Mouse (Mus musculus) stomach, postnatal 0 days (tissue): ENCODE results near the gene 4930407I10Rik. TPM values are rescaled to one million over a fixed set of nuclear protein-coding genes. Genes with fewer than 3 reads are reported as not detected.
A peak's percentile ranks its signal among the peaks of the same experiment; 100 is the strongest.

Source experiments
- ATAC-seq: fragments of 200-750 bp; cut with Nextera tagmentation; 2 replicates; pipeline ENCODE4 v1.8.0; 2017; ENCODE audit not compliant: low FRiP score, low TSS enrichment
- DNase-seq: peaks from one replicate; pipeline ENCODE4 v3.0.0-alpha.2; 2016; ENCODE audit warnings: low spot score
- H3K27ac ChIP-seq: fragments of 300-500 bp; sonication (generic); replicated peaks from 2 replicates; pipeline ENCODE4 v1.5.1; 2014; ENCODE audit warnings: mild to moderate bottlenecking, control low read depth
- H3K27me3 ChIP-seq: fragments of 300-500 bp; sonication (generic); 2 replicates; pipeline ENCODE4 v1.6.1; 2014; ENCODE audit warnings: low read length; ENCODE audit not compliant: control insufficient read depth, insufficient read depth
- H3K36me3 ChIP-seq: fragments of 300-500 bp; sonication (generic); 2 replicates; pipeline ENCODE4 v1.6.1; 2014; ENCODE audit warnings: low read length, mixed read lengths; ENCODE audit not compliant: control insufficient read depth, insufficient read depth
- H3K4me1 ChIP-seq: fragments of 300-500 bp; sonication (generic); replicated peaks from 2 replicates; pipeline ENCODE4 v1.6.1; 2014; ENCODE audit warnings: antibody characterized with exemption; ENCODE audit not compliant: control insufficient read depth, insufficient read depth
- H3K4me2 ChIP-seq: fragments of 300-500 bp; sonication (generic); replicated peaks from 2 replicates; pipeline ENCODE4 v1.6.1; 2014; ENCODE audit warnings: low read depth, mild to moderate bottlenecking, control low read depth, moderate library complexity
- H3K4me3 ChIP-seq: fragments of 300-500 bp; sonication (generic); 2 replicates; pipeline ENCODE4 v1.5.1; 2014; ENCODE audit warnings: low read depth, low read length, control low read depth
- H3K9ac ChIP-seq: fragments of 300-500 bp; sonication (generic); 2 replicates; pipeline ENCODE4 v1.6.1; 2014; ENCODE audit warnings: mild to moderate bottlenecking, low read length, control low read depth, mixed read lengths
- H3K9me3 ChIP-seq: fragments of 300-500 bp; sonication (generic); 2 replicates; pipeline ENCODE4 v1.6.1; 2016; ENCODE audit warnings: low read length; ENCODE audit not compliant: control insufficient read depth
- CTCF ChIP-seq: IDR thresholded peaks from 2 replicates; pipeline ENCODE4 v1.5.1; 2016; ENCODE audit warnings: antibody characterized with exemption, low read depth, mild to moderate bottlenecking, moderate library complexity
- EP300 ChIP-seq: optimal IDR thresholded peaks from 2 replicates; pipeline ENCODE3; 2016; ENCODE audit warnings: antibody characterized with exemption
- WGBS: fragments of 180-500 bp; shearing (Covaris S2); extraction: QIAGEN DNeasy Blood & Tissue Kit; methylation state at CpG from one replicate; pipeline ENCODE4 v1.1.7; 2014; 5-methylcytosine and 5-hydroxymethylcytosine counted together
- polyA plus RNA-seq: library from polyadenylated mRNA; unstranded; fragments of >200 nt; fragmentation: Nextera tagmentation; extraction: Ambion mirVana; gene quantifications from 2 replicates; pipeline ENCODE4 v1.2.1, GENCODE M21; 2015

Gene 4930407I10Rik
- polyA plus RNA-seq, 1 experiment from 2014 or later, result not detected

- ATAC-seq, result peak; percentile 72
- H3K4me2 ChIP-seq, result no peak overlapping the region
- no peak overlapping the region for H3K27ac ChIP-seq
- no peak for TF ChIP-seq CTCF
- TF ChIP-seq EP300, result no peak
- H3K36me3 ChIP-seq, result no peaks in the 10 kb centered on the region
- H3K27me3 ChIP-seq, result no peaks in the 10 kb centered on the region
- peak; percentile 33 for DNase-seq
- WGBS, result 57% methylated on average over 12 of the region's 12 CpGs
- no peaks in the 10 kb centered on the region for H3K9me3 ChIP-seq
- no peak overlapping the region for H3K4me3 ChIP-seq
- no peaks in the 10 kb centered on the region for H3K4me1 ChIP-seq
- no peak overlapping the region for H3K9ac ChIP-seq
Measured at GRCm38 (mm10) chr15:82086131-82086530, 27.2 kb downstream of the 4930407I10Rik start.

DNA sequence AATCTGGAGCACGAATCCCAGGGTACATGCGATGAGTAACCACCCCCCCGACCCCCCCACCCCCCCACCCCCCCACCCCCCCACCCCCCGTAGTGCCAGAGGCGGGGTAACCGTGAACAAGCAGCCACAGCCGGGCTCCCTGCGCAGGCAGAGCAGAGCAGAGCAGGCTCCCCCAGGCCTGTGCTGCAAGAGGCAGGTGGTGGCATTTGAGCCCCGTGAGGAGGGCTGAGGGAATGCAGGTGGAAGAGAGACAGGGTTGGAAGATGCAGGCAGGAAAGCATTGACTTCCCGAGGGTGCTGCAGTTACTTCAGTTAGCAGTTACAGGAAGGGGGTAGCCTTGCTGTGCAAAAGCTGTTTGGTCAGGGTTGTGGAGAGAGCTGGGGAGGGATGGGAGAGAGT, 28.3 kb downstream of the 4930407I10Rik start:
- Histone ChIP-seq H3K27me3 (no peaks in the 10 kb centered on the region), H3K4me3 (no peak overlapping the region), H3K4me2 (no peak overlapping the region), H3K4me1 (no peaks in the 10 kb centered on the region), H3K36me3 (no peaks in the 10 kb centered on the region), H3K9ac (no peak overlapping the region), H3K9me3 (no peaks in the 10 kb centered on the region), H3K27ac (no peak overlapping the region)
- TF ChIP-seq CTCF (no peak), EP300 (no peak)
- DNase-seq, result peak; percentile 26
- 11% methylated on average over 8 of the region's 10 CpGs for WGBS
- ATAC-seq, result no peak; the same call in 1 of the 2 replicates

DNA sequence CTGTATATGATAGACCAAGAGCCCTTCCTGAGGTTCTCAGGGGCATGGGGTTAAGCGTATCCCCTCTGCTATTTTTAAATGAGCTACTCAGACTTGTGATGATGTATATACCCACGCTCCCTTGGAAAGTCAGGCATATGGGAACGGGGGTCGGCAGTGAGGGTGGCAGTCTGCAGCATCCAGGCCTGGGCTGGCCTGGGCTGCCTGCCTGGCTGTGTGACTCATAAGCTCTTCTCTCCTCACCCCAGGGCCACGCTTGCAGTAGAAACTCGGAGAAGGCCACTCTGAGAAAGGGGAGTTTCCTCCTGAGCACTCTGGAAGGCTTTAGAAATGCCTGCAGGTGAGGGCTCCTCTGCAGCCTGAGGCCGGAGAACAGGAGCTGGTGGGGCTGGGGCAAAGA, 32.1 kb downstream of the 4930407I10Rik start:
- 71% methylated on average over 7 of the region's 7 CpGs for WGBS
- Histone ChIP-seq H3K4me1 (no peaks in the 10 kb centered on the region), H3K9ac (no peak overlapping the region), H3K4me2 (no peak overlapping the region), H3K27ac (no peak overlapping the region), H3K36me3 (no peaks in the 10 kb centered on the region), H3K4me3 (no peak overlapping the region), H3K9me3 (no peaks in the 10 kb centered on the region), H3K27me3 (no peaks in the 10 kb centered on the region)
- no peak for DNase-seq
- TF ChIP-seq EP300, result no peak
- TF ChIP-seq CTCF, result no peak
- ATAC-seq, result no peak

GRCm38 (mm10) chr15:82106953-82107555, 48.1 kb downstream of the 4930407I10Rik start:
- no peaks in the 10 kb centered on the region for H3K36me3 ChIP-seq
- H3K27me3 ChIP-seq, result no peaks in the 10 kb centered on the region
- DNase-seq (peak; percentile 58), ATAC-seq (no peak; the same call in 1 of the 2 replicates)
- peak; percentile 83 for TF ChIP-seq CTCF
- no peak for TF ChIP-seq EP300
- no peaks in the 10 kb centered on the region for H3K4me1 ChIP-seq
- H3K9ac ChIP-seq, result no peak overlapping the region
- no peaks in the 10 kb centered on the region for H3K9me3 ChIP-seq
- H3K27ac ChIP-seq, result no peak overlapping the region
- no peak overlapping the region for H3K4me2 ChIP-seq
- 24% methylated on average over 8 of the region's 8 CpGs for WGBS
- no peak overlapping the region for H3K4me3 ChIP-seq

Other genes with a start within 250 kb of the 4930407I10Rik start
- gene Tob2, start 200.4 kb upstream of the 4930407I10Rik start, polyA plus RNA-seq, result 18.8 and 20.5 TPM in 2 replicates
- gene Phf5a, start 187.2 kb upstream of the 4930407I10Rik start, polyA plus RNA-seq, result 75.8 and 77.0 TPM in 2 replicates
- gene Aco2, start 186.8 kb upstream of the 4930407I10Rik start, polyA plus RNA-seq, result 130 and 141 TPM in 2 replicates
- 65.6 and 66.4 TPM in 2 replicates for gene Polr3h, start 132.9 kb upstream of the 4930407I10Rik start, polyA plus RNA-seq
- 9.5 and 9.7 TPM in 2 replicates for gene Csdc2, start 122.4 kb upstream of the 4930407I10Rik start, polyA plus RNA-seq
- gene Pmm1, start 98.2 kb upstream of the 4930407I10Rik start, polyA plus RNA-seq, result 32.2 and 35.8 TPM in 2 replicates
- gene 1700029P11Rik, start 78.6 kb upstream of the 4930407I10Rik start, polyA plus RNA-seq, result not detected in 2 replicates
- gene Xrcc6, start 71.3 kb upstream of the 4930407I10Rik start, polyA plus RNA-seq, result 30.4 and 31.2 TPM in 2 replicates
- 20.8 and 22.8 TPM in 2 replicates for gene Desi1, start 25.3 kb upstream of the 4930407I10Rik start, polyA plus RNA-seq
- 130 and 133 TPM in 2 replicates for gene Snu13, start 11.6 kb upstream of the 4930407I10Rik start, polyA plus RNA-seq
- 0.02 and 0.04 TPM in 2 replicates for gene Mei1, start 10.8 kb downstream of the 4930407I10Rik start, polyA plus RNA-seq
- gene Ccdc134, start 68.8 kb downstream of the 4930407I10Rik start, polyA plus RNA-seq, result 8.2 and 8.5 TPM in 2 replicates
- 119 and 127 TPM in 2 replicates for gene Srebf2, start 88.0 kb downstream of the 4930407I10Rik start, polyA plus RNA-seq
- gene Shisa8, start 153.7 kb downstream of the 4930407I10Rik start, polyA plus RNA-seq, result 0.06 and 0.23 TPM in 2 replicates
- not detected in 2 replicates for gene Tnfrsf13c, start 165.2 kb downstream of the 4930407I10Rik start, polyA plus RNA-seq
- gene Cenpm, start 185.6 kb downstream of the 4930407I10Rik start, polyA plus RNA-seq, result 24.0 and 27.0 TPM in 2 replicates
- 0.23 and 0.24 TPM in 2 replicates for gene 1500009C09Rik, start 193.2 kb downstream of the 4930407I10Rik start, polyA plus RNA-seq
- 2.1 and 2.9 TPM in 2 replicates for gene Sept3, start 215.7 kb downstream of the 4930407I10Rik start, polyA plus RNA-seq
- gene Wbp2nl, start 239.8 kb downstream of the 4930407I10Rik start, polyA plus RNA-seq, result 0.08 and 0.11 TPM in 2 replicates